Mouse (Mus musculus) neural tube, embryonic 11.5 days (tissue): ENCODE results near the gene Sbf2. TPM values are rescaled to one million over a fixed set of nuclear protein-coding genes. Genes with fewer than 3 reads are reported as not detected.

Experiments used
- polyA plus RNA-seq: library from polyadenylated mRNA; unstranded; fragments of >200 nt; fragmentation: Nextera tagmentation; extraction: Ambion mirVana; gene quantifications from 2 replicates; pipeline ENCODE4 v1.2.1, GENCODE M21; 2014

Sbf2 gene
- polyA plus RNA-seq, 1 experiment from 2014 or later: 40.5 TPM

Other genes starting within 250 kb of the Sbf2 start
- 2.2 and 3.4 TPM in 2 replicates for gene Adm, start 12.7 kb upstream of the Sbf2 start, polyA plus RNA-seq
- 1.5 TPM in 2 replicates for gene Ampd3, start 153.3 kb upstream of the Sbf2 start, polyA plus RNA-seq
- gene Rnf141, start 229.5 kb upstream of the Sbf2 start, polyA plus RNA-seq: 30.8 and 31.3 TPM in 2 replicates
- 1.6 and 1.7 TPM in 2 replicates for gene Lyve1, start 248.3 kb upstream of the Sbf2 start, polyA plus RNA-seq